Mouse (Mus musculus) brain, embryonic 14.5 days (tissue): ENCODE results near the gene Zfp639.

Source experiments
- CTCF ChIP-seq: fragments of 200-500 bp; IDR thresholded peaks from 2 replicates; pipeline ENCODE4 v1.5.1; 2012; ENCODE audit warnings: inconsistent platforms, mild to moderate bottlenecking, moderate library complexity, borderline replicate concordance; ENCODE audit not compliant: insufficient read depth, insufficient read length; ENCODE audit errors: extremely low read depth
- POLR2A ChIP-seq: fragments of 200-500 bp; IDR thresholded peaks from 2 replicates; pipeline ENCODE4 v1.6.1; 2012; ENCODE audit warnings: mild to moderate bottlenecking, inconsistent platforms, borderline replicate concordance; ENCODE audit not compliant: poor library complexity, insufficient read depth, insufficient read length, severe bottlenecking; ENCODE audit errors: extremely low read depth

DNA sequence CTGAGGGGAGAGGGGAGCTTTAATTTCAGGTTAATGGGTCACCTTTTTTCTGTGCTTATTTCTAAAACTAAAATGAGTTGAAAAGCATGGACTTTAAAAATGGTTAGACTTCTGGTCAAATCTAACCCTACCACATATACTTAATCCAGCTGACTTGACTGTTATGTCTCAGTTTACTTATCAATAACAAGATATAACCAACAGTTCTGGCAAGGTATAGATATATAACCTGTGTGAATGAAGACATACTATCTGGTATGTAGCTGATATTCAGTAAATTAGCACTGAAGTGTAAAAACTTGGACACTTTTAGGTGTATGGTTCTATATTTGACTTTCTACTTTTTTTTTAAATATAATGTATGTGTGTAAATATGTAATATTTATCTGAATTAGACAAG, 3.5 kb downstream of the Zfp639 start:
- TF ChIP-seq CTCF (no peak), POLR2A (no peak)
